20 mouse cellular contexts compared by ENCODE assay signal in the genomic region with DNA sequence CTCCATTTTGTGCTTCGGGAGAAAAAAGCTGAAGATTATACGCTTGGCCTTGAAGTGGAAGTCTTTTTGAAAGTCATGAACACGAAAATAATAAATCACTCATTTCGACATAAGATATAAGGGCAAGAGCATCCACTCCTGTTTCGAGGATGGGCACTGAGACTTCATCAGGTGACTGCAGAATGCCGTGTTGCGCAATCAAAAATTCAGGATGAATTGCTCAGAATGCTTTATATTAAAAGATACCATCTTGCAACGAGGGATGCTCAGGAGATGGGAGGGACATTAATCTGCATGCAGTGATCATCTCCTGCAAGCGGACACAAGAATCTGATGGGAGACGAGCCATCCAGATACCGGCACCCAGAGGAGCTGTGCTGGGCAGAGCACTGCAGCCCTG. TPM values are rescaled to one million over a fixed set of nuclear protein-coding genes. Genes with fewer than 3 reads are reported as not detected.
"Had no signal": no experiment of that assay in that cellular context is flagged by ENCODE, and none has a peak within 500 bp of the region (broad histone marks: within the 10 kb centered on the region; RNA-seq: fewer than 3 reads in every experiment).

No protein-coding gene starts in this region.

- H3K4me2 ChIP-seq: neural tube, embryonic 12.5 days; neural tube, embryonic 13.5 days; neural tube, embryonic 15.5 days; stomach, embryonic 15.5 days had no signal

- H3K4me3 ChIP-seq: neural tube, embryonic 12.5 days; neural tube, embryonic 13.5 days; neural tube, embryonic 15.5 days; stomach, embryonic 15.5 days had no signal

- H3K36me3 ChIP-seq: neural tube, embryonic 12.5 days; neural tube, embryonic 13.5 days; neural tube, embryonic 15.5 days; stomach, embryonic 15.5 days had no signal

- DNase-seq: retina, postnatal 1 day; right cerebral cortex, adult 18-20 months; right cerebral cortex, postnatal 14 days; right cerebral cortex, postnatal 25 days; right cerebral cortex, postnatal 4 days; spleen, adult 18-20 months; thymus, adult 18-20 months; thymus, adult 2 months; thymus, postnatal 14 days; thymus, postnatal 25 days; thymus, postnatal 36 days; thymus, postnatal 4 days had no signal

RNA-seq across cellular contexts. Expression of a gene that starts 6.1 kb away (rescaled TPM):
- total RNA-seq: neutrophil, adult 5-6 weeks had no signal
- polyA plus RNA-seq: small intestine, adult 2 months; spleen, adult 2 months; urinary bladder, adult 2 months had no signal
